Mouse (Mus musculus): ENCODE data around the gene Cd96. TPM values are rescaled to one million over a fixed set of nuclear protein-coding genes. Genes with fewer than 3 reads are reported as not detected.

Cd96 gene
- polyA plus RNA-seq (2017; shearing (Covaris generic)): 193 TPM

GRCm38 (mm10) chr16:46120020-46120419, at the start of gene Cd96:
Cd96 (minus strand) TSS chr16:46120251.

GRCm38 (mm10) chr16:46154832-46155231, 34.8 kb upstream of the Cd96 start, which contains the start of gene Gm4737:
Gm4737 (minus strand) TSS chr16:46155077.

DNA sequence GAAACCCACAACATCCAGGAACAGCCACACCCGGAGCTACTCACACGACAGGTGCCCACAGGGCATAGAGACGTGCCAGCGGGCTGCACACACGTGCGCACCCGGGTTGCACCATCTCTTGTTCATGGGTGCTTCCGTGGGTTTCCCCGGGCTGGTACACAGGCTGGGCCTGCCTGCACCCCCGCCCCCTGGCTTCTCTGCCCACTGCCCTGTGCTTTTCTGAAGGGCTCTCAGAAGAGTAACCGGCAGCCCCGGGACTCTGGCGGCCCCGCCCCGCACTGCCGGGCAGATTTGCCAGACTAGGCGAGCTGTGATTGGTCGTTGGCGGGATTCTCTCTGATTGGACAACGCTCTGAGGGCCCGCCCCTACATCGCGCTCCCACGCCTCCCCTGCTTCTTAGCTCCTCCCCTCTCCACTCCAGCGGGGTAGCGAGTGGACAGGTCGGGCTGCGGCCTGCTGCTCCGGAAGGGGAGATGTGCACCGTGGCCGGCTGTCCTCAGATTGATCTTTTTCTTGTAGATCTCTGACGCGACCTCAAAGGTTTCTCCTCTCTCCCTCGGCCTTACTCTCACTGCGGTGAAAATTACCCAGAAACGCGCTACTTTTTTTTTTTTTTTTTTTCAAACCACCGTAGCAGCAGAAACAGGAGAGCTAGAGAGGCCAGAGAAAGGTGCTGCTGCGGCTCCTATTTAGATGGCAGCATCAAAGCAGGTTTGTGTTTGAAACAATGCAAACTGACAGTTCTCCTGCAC, 109.7 kb downstream of the Cd96 start, which contains the start of gene Plcxd2:
Gene Plcxd2 (minus strand): TSS at position 66 of the 753 bp plus-strand sequence.

Other genes starting within 250 kb of the Cd96 start
- 0.84 TPM for gene Phldb2, start 166.7 kb downstream of the Cd96 start, polyA plus RNA-seq (2017; shearing (Covaris generic))
- 99.5 TPM for gene Plcxd2, start 110.0 kb downstream of the Cd96 start, polyA plus RNA-seq (2017; shearing (Covaris generic))
- 4.2 TPM for gene Gm4737, start 34.8 kb upstream of the Cd96 start, polyA plus RNA-seq (2017; shearing (Covaris generic))